Mouse (Mus musculus): ENCODE measurements around the gene Rnf130.

Gene Rnf130

GRCm38 (mm10) chr11:50024445-50024832 is 707 bp upstream of the Rnf130 start:
- DNase-seq (ENCODE audit: low read depth) = no peak

GRCm38 (mm10) chr11:50025721-50026520 is 775 bp downstream of the Rnf130 start:
- no peak for DNase-seq (ENCODE audit: low read depth)

DNA sequence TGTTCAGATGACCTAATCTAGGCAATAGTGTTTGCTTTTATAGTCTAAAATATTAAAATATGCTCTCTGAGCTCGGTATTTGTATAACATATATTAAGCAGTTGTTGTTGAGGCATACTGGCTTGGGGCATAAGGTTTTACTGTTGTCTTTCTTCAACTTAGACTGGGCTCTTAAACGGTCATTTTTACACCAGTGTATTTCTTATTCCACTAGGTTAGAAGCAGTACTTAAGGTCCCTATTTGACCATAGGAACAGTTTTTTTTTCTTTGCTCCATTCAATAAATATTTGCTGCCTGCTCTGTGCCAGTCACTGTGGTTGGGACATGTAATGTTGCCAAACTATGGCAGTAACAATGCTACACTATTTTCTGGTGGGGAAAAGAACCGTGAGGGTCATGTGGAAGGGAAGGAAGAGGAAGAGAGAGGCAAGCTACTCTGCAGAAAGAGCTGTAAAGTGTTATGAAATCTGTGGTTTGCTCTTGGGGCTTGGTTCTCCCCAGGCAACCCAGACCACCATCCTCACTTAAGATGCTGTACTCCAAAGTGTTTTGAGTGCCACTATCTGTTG is 1.5 kb downstream of the Rnf130 start:
- no peak for DNase-seq (ENCODE audit: low read depth)

DNA sequence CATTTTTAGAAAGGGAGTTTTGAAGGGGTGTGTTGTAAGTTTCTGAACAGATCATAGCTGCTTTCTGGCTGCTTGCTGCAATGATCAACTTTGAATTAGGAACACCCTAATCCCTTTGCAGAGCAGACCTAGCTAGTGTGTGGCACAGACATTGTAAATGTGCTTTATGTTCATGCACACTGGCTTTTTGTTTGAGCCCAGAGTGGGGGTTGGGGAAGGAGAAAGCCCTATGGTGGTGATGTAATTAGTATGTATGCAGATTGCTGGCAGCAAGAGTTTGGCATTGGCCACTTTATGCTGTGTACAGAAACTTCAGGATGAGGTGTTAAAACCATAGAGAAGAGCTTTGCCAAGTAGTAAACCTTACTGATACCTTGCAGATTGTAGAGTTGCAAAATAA is 3.3 kb downstream of the Rnf130 start:
- DNase-seq (ENCODE audit: low read depth) = peak; percentile 5

GRCm38 (mm10) chr11:50034155-50034554 is 9.0 kb downstream of the Rnf130 start:
- no peak for DNase-seq (ENCODE audit: low read depth)

DNA sequence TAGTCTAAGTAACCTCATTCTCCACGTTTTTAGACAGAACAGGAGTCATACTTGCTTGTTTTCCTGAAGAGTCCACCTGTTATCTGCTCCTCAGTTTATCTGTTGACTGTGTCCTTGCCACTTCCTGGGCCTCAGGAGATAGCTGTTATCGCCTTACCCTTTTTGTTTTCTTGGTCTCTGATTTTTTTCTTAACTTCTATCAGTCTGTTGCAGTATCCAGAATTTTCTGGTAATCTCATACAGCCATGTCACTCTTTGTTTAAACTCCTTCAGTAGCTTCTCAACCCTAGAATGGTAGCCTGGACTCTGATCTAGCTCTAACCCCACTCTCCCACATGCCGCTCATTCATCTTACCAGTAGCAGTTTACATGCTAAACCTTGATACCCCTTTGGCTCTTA is 10.6 kb downstream of the Rnf130 start:
- DNase-seq (ENCODE audit: low read depth) = no peak

DNA sequence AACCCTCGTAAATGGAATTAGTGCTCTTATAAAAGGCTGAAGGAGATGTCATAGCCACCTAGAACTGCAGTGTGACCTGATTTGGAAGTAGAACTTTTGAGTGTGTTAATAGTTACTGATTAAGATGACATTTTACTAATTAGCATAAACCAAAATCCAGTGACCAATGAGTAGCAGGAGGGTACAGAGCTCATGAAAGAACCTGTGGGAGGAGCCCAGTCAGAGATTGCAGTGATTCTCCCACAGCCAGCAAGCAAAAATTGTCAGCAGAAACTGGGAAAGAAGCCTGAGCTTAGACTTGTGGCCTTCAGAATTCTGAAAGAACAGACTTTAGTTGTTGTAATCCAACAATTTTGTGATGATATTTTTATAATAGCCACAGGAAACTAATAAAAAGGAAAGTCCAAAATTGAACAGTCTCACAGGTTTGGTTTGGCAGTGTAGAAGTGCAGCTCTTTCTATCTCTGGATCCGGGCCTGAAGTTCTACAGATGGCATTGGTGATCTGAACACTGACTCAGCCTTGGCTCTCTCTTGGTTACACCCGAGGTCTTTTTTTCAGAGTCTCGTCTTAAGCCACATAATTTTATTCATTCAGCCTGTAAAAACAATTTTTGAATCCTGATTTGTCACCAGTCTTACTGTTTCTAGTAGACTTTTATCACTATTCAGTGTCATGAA is 11.8 kb downstream of the Rnf130 start:
- peak; percentile 24 for DNase-seq (ENCODE audit: low read depth)

DNA sequence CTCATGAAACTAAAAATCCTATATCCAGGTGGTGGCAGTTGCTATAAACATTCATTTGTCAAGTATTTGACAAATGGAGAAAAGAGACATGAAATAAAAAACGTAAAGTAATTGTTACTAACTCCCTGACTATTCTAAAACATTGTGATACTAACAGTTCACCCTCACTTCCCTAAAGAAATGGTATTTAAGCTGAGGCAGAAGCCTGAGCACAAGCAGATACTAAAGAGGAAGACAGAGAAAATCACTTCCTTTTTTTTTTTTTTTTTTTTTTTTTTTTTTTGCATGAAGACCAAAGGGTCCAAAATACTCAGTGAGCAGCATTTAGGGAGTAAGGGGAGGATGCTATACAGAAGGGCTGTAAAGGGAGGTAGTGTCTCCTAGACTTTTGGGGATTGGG is 13.6 kb downstream of the Rnf130 start:
- no peak for DNase-seq (ENCODE audit: low read depth)

GRCm38 (mm10) chr11:50041148-50041547 is 16.0 kb downstream of the Rnf130 start:
- DNase-seq (ENCODE audit: low read depth) = no peak

- no peak for DNase-seq (ENCODE audit: low read depth)
These were observed 17.3 kb downstream of the Rnf130 start for GRCm38 (mm10) chr11:50042345-50042997.

DNA sequence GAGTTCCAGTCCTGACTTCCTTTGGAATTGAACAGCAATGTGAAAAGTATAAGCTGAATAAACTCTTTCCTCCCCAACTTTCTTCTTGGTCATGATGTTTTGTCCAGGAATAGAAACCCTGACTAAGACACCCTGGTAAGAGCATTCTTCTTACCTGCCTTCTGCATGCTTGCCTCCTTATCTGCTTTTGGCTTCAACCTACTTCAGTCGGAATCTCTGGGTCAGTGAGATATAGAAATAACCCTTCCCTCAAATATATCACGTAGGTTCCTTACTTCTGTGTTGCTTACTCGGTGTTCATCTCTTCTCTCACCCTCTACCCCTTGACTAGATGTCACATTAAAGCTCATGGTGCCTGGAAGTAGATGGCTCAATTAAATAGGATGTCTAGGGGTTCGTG is 19.3 kb downstream of the Rnf130 start:
- no peak for DNase-seq (ENCODE audit: low read depth)

- DNase-seq (ENCODE audit: low read depth) = no peak
These were observed 22.5 kb downstream of the Rnf130 start for GRCm38 (mm10) chr11:50047610-50048009.

DNA sequence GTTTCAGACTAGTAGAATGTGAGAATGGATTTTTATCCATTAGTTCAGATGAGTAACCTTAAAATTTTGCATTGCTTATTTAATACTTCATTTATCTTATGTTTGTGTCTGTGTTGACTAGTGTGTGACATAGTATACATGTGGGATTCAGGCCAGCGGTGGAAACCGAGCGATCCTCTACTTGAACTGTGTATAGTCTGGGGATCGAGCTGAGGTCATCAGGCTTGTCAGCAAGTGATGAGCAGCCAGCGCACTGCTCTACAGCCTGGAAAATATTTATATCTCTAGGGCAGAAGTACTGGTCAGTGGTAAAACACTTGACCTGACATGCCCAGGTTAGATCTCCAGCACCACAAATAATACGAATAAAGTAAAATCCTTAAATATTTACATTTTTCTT is 23.0 kb downstream of the Rnf130 start:
- peak; percentile 6 for DNase-seq (ENCODE audit: low read depth)

DNA sequence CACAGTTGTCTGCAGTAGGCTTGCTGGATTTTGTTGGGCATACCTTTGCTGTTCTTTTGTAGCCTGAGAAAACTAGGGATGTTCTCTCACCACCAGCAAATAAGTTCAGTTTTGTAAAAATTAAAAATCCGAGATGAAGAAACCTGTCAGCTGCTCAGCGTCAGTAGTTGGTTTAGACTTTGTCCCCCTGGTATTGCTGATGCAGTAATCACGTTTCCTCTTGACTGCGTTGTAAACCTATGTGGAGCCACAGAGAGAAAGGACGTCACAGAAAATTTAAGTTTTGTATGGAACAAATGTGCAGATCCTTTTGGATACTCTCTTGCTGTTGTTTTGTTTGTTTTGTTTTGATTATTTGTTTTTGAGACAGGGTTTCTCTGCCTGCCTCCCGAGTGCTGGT is 25.2 kb downstream of the Rnf130 start:
- no peak for DNase-seq (ENCODE audit: low read depth)

GRCm38 (mm10) chr11:50057713-50058112 is 32.6 kb downstream of the Rnf130 start:
- DNase-seq (ENCODE audit: low read depth) = no peak

DNA sequence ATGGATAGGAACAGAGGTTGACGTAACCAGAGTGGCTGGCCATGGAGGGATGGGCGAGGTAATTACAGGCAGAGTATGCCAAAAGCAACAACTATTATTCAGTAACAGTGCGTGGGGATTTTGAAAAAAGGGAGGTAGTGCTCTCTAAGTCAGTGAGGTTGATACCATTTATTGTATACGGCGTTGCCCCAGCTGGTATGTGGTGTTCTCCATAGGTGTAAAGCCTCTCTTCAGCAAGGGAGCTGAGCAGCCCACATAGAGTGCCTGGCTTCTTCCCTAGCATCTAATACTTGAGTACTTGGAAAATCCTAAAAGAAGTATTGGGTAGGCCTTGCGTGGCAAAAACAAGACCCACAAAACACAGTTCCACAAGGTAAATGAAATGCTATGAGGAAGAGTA is 33.1 kb downstream of the Rnf130 start:
- DNase-seq (ENCODE audit: low read depth) = no peak

GRCm38 (mm10) chr11:50059045-50059444 is 33.9 kb downstream of the Rnf130 start:
- DNase-seq (ENCODE audit: low read depth) = no peak

GRCm38 (mm10) chr11:50062116-50062515 is 37.0 kb downstream of the Rnf130 start:
- no peak for DNase-seq (ENCODE audit: low read depth)

GRCm38 (mm10) chr11:50066088-50066487 is 40.9 kb downstream of the Rnf130 start:
- no peak for DNase-seq (ENCODE audit: low read depth)

DNA sequence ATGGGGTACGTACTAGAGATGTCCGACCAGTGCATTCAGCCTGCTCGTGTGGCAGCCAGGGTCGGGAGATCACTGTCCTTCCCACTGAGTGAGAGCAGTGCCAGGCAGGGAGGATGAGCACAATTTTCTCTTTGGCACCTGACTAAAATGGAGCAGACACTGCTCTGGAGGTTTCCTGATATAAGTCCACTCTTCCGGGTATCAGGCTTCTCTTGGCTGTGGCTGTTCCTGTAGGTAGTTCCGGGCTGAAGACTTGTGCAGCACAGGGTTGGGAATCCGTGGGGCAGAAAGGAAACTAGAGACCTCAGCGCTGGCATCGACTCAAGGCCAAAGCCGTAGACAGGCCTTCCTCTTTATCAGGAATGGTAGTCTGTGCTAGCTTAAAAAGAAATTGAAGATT is 48.7 kb downstream of the Rnf130 start:
- DNase-seq (ENCODE audit: low read depth) = no peak

- DNase-seq (ENCODE audit: low read depth) = no peak
These were observed 51.6 kb downstream of the Rnf130 start for GRCm38 (mm10) chr11:50076756-50077155.

DNA sequence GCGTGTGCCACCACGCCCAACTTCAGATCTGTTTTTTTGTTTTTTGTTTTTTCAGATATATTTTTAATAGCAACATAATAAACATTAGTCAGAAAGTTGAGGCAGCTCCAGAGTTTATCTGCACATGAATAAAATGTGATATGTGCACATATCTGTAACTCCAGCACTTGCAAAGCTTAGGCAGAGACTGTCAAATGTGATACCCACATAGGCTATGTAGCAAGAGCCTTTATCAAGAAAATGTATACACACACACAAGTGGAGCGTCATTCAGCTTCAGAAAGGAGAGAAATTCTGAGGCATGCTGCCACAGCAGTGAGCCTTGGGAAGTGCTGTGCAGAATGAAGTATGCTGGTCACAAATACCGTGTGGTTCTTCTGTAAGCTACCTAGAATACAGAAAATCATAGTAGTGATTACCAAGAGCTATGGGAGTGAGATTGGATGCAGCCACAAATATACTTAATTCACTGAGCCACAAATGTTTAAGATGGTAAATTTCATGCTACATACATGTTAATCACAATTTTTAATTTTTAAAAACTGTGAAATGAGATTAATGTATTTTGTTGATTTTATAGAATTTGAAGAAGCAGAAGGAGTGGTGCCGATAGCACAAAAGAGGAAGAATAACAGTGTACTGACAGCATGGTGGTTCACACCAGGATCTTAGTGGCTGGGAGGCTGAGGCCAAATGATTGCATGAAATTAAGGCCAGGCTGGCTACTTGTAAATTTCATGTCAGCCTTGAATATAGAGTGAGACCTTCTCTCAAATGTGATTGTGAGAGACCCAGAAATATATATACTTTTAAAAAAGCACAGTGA is 56.4 kb downstream of the Rnf130 start:
- no peak for DNase-seq (ENCODE audit: low read depth)
